Mouse (Mus musculus): ENCODE measurements around the gene Calcrl.

GRCm38 (mm10) chr2:84454051-84454450, 28.8 kb upstream of the Calcrl start:
- no peak for TF ChIP-seq GATA1 (IDR thresholded peaks at IDR 0.05; ENCODE audit: low read length)
- TF ChIP-seq TAL1 (IDR thresholded peaks at IDR 0.05; ENCODE audit: low read length) = no peak
